Mouse (Mus musculus) cerebellum, adult 8-10 months (tissue): ENCODE data around the gene Pebp1.

ENCODE experiments used
- DNase-seq: peaks from one replicate; pipeline ENCODE4 v3.0.0; 2022

Pebp1 gene

DNA sequence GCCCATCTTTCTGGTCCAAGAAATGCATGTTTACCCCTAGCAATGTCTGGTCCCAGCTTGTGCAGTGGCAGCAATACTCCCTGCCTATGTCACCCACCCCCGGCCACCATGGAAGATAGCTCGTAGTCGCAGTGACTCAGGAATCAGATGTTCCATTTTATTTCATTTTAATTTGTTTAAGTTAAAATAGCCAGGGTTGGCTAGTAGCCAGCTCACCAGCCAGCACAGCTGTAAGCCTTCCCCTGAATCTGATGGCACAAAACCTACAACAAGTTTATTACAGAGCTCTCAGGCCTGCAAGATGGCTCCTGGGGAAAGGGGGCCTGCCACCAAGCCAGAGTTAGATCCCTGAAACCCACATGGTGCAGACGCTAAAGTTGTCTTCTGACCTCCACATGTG is 48.3 kb downstream of the Pebp1 start:
- DNase-seq, result no peak

DNA sequence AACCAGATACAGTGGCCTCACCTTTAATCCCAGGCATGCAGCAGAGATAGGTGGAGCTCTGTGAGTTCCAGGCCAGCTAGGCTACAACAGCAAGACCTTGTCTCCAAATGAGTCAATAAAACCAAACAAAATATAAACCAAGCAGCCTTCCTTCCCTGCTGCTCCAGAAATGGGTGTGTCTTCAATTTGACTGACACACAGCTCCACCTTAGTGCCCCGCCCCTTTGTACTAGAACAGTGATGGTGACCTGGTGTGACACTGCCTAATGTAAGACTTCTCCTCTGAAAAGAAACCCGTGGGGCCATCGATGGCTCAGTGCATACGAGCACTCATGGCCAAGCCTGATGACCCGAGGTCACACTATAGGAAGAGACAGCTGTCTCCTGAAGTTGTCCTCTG is 50.9 kb downstream of the Pebp1 start:
- no peak for DNase-seq
